Mouse (Mus musculus): ENCODE data around the gene Prkcb.

Gene Prkcb

GRCm38 (mm10) chr7:122622125-122622774, 333.7 kb downstream of the Prkcb start:
- DNase-seq = no peak

- no peak for DNase-seq
These were observed 335.2 kb downstream of the Prkcb start for GRCm38 (mm10) chr7:122623753-122624152.

GRCm38 (mm10) chr7:122628050-122628449, 339.5 kb downstream of the Prkcb start:
- peak; percentile 11 for DNase-seq

DNA sequence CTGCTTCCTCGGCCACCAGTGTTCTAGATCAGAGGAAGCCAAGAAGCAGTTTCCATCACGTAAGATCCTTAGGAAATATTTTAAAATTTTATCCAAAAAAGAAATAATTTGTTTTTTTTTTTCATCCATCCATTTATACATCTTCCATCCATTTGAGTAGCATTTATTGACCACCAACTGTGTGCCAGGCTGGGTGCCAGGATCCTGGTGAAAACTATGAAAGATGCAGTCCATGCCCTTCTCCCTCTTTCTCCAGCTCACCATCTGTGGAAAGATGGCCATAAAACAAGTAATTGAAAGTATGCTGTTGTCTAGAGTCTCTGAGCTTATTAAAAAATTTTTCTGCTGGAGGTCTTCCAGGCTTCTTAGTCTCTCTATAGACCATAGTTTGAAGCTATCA, 341.8 kb downstream of the Prkcb start:
- DNase-seq = no peak

GRCm38 (mm10) chr7:122631151-122631550, 342.6 kb downstream of the Prkcb start:
- no peak for DNase-seq

GRCm38 (mm10) chr7:122632946-122633345, 344.4 kb downstream of the Prkcb start:
- no peak for DNase-seq

- DNase-seq = peak; percentile 8
These were observed 344.9 kb downstream of the Prkcb start for GRCm38 (mm10) chr7:122633463-122633862.

DNA sequence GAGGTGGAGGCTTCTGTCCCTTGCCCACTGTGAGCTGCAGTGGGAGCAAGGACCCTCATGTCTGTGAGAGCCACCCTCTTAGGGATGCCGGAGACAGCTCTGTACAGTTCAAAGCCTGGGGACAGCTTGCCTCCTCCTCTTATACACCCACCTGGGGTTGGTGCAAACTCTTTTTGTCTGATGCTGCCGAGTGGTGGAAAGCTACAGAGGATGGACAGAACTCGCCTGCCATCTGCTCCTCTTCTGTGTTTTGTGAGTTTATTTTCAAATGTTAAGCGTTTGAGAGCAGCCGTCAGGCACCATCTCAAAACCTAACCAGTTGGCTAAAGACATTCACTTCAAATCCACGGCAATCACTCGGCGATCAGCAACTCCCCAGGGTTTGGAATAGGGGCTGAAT, 355.1 kb downstream of the Prkcb start:
- DNase-seq = no peak

- no peak for DNase-seq
These were observed 360.8 kb downstream of the Prkcb start for GRCm38 (mm10) chr7:122649306-122649705.

DNA sequence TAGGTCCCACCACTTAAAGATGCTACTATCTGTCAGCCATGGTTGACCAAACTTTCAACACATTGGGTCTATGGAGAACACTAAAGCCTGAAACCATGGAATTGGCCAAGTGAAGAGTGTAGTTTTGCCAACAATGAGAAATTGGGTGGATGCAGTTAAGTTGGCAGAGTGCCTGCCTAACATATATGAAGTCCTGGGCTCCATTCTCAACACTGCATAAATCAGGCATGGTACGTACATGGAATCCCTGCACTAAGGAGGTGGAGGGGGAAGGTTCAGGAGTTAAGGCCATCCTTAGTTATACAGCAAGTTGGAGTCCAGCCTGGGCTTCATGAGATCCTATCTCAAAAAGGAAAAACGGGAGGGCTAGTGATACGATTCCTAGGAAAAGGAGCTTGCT, 364.0 kb downstream of the Prkcb start:
- no peak for DNase-seq

DNA sequence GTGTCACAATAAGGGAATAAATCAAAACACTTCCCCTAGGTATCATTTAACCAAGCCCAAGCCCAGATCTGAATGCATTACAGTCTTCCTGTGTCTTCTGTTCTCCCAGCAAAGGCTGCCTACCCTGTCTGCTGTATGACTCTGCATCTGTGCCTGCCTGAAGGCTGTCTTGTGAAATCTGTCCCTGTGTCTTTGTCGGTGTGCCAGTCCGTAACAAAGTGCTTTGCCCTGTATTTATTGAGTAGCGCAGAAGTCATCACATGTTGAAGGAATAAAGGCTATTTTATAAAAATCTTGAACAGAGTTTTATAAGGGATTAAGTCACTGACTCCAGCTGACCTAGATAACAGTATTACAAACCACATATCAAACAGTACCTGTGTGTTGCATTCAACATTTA, 368.1 kb downstream of the Prkcb start:
- no peak for DNase-seq

DNA sequence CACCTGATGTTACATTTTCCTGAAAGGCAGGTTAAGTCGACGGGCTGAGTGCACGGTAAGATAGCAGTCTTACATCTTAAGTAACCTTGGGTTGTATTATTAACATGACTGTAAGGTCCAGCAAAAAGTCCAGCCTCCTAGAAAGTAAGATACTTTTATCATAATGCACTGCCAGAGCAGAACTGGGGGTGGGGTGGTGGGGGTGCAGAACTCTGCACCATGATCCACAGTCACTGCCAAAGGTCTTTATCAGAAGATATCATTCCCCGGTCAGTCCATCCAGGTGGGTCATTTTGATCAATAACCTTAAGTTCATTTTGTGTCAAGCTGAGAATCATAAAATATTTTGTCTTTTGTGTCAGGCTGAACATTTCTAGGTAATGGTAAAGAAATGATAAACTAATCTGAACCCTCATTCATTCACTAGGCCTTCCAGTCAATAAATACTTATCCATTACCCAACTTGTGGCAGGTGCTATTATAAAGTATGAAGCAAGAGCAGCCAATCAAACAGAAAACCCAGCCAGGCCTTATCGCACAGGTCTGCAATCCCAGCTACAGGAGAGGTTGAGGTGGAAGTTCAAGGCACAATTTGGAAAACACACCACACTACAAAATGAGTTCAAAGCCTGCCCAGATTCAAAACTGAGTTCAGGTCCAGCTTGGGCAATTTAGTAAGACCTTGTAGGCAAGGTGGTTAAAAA, 369.0 kb downstream of the Prkcb start:
- DNase-seq = no peak

DNA sequence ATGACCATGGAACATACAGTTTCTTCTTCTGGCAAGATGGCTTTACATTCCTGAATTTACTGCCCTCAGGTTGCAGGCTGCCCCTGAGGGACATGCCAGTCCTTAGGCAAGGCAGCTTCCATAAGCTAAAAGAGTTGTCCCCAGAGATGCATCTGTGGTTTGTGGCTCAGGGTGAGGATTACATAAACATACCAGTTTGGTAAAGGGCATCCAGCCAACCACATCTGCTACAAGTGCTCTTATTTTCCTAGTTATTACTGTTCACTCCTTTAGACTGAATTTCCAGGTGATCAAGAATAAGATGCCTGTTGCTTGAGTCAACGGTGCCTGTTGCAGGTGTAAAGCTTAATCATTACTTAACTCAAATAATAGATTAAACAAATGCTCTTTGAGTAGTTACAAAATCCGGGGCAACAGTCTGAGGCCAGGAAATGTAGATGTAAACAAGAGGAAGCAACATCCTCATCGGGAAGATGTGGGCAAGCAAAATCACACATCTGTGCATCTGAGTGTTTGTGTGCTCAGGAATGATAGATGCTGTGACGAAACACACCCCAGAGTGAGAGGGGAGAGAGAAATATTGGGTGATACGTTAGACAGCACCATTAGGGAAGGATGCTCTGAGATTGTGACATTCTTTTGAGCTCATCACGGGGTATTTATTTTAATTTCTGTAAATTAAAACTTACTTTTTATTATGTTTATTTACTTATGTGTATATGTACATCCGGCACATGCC, 376.9 kb downstream of the Prkcb start:
- DNase-seq = no peak

DNA sequence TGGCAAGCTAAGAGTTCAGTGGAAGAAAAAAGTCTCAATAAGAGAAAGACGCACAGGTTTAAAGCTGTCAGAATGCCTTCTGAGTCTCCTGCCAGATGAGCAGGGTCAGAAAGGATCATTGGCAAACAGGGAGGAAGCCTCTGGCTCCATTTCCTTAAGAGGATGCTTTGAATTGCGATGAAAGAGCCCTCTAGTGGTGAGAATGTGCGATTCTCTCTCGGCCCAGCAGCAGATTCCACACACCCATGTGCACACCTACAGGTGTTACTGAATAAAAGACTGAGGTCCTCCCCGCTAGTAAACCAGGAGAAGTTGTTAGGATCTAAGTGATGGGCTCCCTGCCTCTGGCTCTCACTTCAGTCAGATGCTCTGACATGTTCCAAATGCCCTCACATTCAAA, 379.4 kb downstream of the Prkcb start:
- peak; percentile 27 for DNase-seq

DNA sequence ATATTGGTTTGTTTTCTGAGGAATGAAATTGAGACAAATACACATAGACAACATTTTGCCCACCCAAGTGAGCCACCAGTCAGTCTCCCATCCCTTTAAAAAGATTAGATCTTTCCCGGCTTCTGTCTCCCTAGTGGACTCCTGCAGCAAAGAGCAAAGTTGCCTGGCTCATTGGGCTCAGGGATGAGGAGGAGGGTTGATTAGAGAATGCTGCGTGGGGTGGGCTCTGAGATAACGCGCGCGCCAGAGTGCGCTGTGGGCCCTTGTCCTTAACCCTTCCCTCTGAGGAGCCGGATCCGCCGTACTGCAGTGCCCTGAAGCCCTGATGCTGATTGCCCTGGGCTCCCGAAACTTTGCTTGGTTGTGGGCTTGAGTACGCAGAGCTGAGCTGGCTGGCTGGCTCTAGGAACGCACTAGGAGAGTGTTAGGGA, 381.9 kb downstream of the Prkcb start, which contains the start of gene Cacng3:
Gene Cacng3 (plus strand): TSS at position 51 of the 431 bp plus-strand sequence.
- no peak for DNase-seq

- DNase-seq = peak; percentile 95
These were observed 382.5 kb downstream of the Prkcb start for GRCm38 (mm10) chr7:122670873-122671641.

GRCm38 (mm10) chr7:122672981-122673380, 384.4 kb downstream of the Prkcb start:
- no peak for DNase-seq

DNA sequence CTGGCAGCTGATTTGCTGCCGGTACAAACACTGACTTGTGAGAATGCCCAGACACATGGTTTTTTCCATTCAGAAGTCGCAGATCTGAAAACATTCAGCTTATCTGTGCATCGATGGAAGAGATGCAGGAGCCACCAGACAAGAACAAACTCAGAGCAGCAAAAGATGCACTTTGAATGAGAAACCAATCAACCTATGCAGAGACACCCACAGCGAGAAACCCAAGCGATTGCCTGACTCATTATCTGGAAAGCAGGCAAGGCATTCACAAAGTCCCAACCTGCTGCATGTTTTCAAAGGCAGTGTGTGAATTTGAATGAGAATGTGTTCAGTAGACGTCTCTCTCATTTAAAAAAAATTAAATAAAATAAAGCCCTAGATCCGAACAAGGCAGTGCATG, 386.7 kb downstream of the Prkcb start:
- DNase-seq = no peak
